Mouse (Mus musculus) CH12.LX (cell line): Measurements from ENCODE around the gene Klk8.

Experiments used
- CHD2 ChIP-seq: IDR thresholded peaks from 2 replicates; pipeline ENCODE4 v1.6.1; 2011; ENCODE audit warnings: low read length, improper control_type of control experiment
- CTCF ChIP-seq, 2 experiments: IDR thresholded peaks in 1 of 2; conservative IDR thresholded peaks in 1 of 2; 2 replicates each; pipeline ENCODE4 v1.5.1; 2011 to 2012; ENCODE audit warnings: low read depth in 2 of 2, low read length in 2 of 2, improper control_type of control experiment in 1 of 2, inconsistent platforms in 1 of 2, mild to moderate bottlenecking in 1 of 2, moderate library complexity in 1 of 2
- E2F4 ChIP-seq: IDR thresholded peaks from 2 replicates; pipeline ENCODE4 v1.6.1; 2011; ENCODE audit warnings: low read depth, low read length, improper control_type of control experiment; ENCODE audit not compliant: insufficient replicate concordance
- EP300 ChIP-seq: IDR thresholded peaks from 2 replicates; pipeline ENCODE4 v1.6.1; 2011; ENCODE audit warnings: low read length, improper control_type of control experiment
- HCFC1 ChIP-seq: IDR thresholded peaks from 2 replicates; pipeline ENCODE4 v1.6.1; 2012; ENCODE audit warnings: low read depth, mild to moderate bottlenecking, inconsistent platforms, low read length, improper control_type of control experiment
- JUN ChIP-seq: IDR thresholded peaks from 2 replicates; pipeline ENCODE4 v1.6.1; 2011; ENCODE audit warnings: low read depth, mild to moderate bottlenecking, low read length, improper control_type of control experiment, moderate library complexity; ENCODE audit not compliant: insufficient read depth
- POLR2A ChIP-seq: IDR thresholded peaks from 2 replicates; pipeline ENCODE4 v1.6.1; 2011; ENCODE audit warnings: low read depth, mild to moderate bottlenecking, improper control_type of control experiment, low read length
- POLR2AphosphoS2 ChIP-seq: IDR thresholded peaks from 2 replicates; pipeline ENCODE4 v1.6.1; 2011; ENCODE audit warnings: low read depth, low read length, improper control_type of control experiment
- USF1 ChIP-seq: IDR thresholded peaks from 2 replicates; pipeline ENCODE4 v1.6.1; 2014; ENCODE audit warnings: low read depth, mild to moderate bottlenecking, inconsistent platforms, low read length, improper control_type of control experiment

DNA sequence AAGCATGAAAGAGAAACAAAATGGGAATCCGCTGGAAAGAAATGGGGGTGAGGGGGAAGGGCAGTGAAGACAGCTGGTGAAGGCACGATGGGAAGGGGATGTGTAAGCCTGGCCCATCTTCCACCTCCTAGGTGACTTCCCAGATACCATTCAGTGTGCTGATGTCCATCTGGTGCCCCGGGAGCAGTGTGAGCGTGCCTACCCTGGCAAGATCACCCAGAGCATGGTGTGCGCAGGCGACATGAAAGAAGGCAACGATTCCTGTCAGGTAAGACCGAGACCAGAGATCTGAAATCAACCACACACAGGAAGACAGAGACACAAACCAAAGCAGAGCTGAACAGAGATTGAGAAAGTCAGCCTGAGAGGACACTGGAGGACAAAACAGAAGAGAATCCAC is 31.6 kb downstream of the Klk8 start:
- TF ChIP-seq E2F4, result no peak
- TF ChIP-seq POLR2AphosphoS2, result no peak
- no peak for TF ChIP-seq JUN
- no peak for TF ChIP-seq CTCF (conservative IDR thresholded peaks at IDR 0.05 in 1 of 2, IDR thresholded peaks at IDR 0.05 in 1 of 2; ENCODE audit: low read depth in 2 of 2, low read length in 2 of 2)
- no peak for TF ChIP-seq POLR2A
- TF ChIP-seq EP300, result no peak
- no peak for TF ChIP-seq HCFC1
- no peak for TF ChIP-seq USF1
- TF ChIP-seq CHD2, result no peak
